Mouse (Mus musculus) liver, adult (tissue): Measurements from ENCODE around the gene Gmps.

Source experiments
- GATA4 ChIP-seq: IDR thresholded peaks from 2 replicates; pipeline ENCODE4 v1.6.1; 2014; ENCODE audit warnings: mild to moderate bottlenecking, low read length; ENCODE audit not compliant: insufficient replicate concordance

The Gmps gene

DNA sequence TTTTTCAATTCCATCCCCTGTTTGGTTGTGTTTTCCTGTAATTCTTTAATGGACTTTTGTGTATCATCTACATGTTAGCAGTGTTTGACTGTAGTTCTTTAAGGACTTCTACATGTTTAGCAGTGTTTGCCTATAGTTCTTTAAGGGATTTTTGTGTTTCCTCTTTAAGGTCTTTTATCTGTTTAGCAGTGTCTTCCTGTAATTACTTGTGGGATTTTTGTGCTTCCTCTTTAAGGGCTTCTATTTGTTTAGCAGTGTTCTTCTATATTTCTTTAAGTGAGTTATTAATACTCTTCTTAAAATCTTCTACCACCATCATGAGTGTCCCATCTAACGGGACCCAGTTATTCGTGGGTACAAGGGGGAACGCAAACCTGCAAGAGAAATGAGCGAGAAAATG lies 53.9 kb downstream of the Gmps start:
- no peak for TF ChIP-seq GATA4

DNA sequence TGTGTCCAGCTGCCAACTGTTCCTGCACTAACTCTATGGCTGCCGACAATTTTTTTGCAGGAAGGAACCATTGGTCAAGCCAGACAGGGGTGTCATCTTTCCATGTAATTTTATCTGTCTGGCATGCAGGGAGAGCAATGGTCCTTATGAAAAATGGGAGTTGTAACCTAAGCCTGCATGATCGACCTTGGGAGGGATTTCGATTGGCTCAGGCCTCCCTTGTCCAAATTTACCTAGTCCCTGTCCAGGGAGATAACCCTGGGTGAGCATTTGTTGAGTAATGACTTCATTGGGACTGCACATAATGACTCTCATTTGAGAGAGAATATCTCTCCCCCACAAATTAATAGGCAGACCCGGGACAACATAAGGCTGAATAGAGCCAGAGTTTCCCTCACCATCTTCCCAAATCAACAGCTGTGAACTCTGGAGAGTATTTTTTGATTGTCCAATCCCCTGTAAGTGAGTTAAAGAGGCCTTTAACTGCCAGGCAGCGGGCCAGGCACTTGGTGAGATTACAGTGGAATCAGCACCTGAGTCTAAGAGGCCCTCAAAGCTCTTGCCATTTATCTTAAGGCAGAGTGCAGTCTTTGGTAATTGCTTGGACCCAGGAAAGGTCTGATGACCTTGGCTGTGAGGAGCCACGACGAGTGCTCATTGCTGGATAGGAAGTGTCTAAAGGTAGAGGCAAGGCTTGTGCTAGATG lies 62.4 kb downstream of the Gmps start:
- TF ChIP-seq GATA4: peak; percentile 58; the same call in 1 of the 2 replicates

DNA sequence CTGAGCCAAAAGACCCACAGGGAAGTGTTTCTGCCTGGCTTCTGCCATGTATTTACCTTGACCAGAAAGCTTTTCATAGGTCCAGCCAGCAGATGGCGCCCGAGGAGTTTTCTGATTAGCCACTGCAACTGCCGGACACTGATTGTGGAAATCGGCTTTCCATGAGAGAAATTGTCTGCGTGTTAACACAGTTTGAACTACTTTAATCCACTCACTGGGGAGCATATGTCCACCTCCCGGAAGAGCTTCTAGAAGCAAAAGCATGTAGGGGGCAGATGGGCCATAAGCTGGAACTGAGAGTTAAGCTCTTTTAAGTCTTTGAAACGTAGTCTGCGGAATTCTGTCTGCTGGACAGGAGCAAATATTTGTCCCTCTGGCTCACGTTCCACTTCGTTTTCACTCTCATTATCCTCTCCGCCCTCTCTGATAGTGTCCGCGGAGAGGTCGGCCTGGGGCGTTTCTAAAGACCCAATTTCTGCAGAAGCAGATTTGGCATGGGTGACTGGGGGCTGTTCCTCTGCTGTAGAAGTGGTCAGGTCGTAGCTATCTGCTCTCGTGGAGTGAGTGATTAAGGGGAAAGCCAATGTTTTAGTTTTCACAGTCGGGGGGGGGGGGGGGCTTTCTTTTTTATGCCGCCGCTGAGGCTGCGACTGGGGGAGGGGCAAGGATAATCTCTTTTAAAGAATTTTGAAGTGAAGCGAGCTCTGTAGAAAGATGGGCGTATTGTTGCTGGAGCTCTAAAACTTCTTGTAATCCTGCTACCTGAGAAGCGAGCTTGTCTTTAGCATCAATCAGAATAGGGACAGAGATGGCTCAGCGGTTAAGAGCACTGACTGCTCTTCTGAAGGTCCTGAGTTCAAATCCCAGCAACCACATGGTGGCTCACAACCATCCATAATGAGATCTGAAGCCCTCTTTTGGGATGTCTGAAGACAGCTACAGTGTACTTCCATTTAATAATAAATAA lies 64.2 kb downstream of the Gmps start:
- peak; percentile 66; the same call in 1 of the 2 replicates for TF ChIP-seq GATA4
